Mouse (Mus musculus): Measurements from ENCODE around the gene Ackr2. TPM values are rescaled to one million over a fixed set of nuclear protein-coding genes. Genes with fewer than 3 reads are reported as not detected.
A peak's percentile ranks its signal among the peaks of the same experiment; 100 is the strongest.

The Ackr2 gene
- total RNA-seq (2021) = 1 to 10 TPM; 2.5 to 3.7 TPM

- intact Hi-C loops (cut with DNase I) = no loop called here
- no peak for DNase-seq (ENCODE audit: low spot score)
These were observed at the start of gene Ackr2 for GRCm38 (mm10) chr9:121898245-121898644. Gene Ackr2 (plus strand): TSS chr9:121898355.

- no peak for DNase-seq (ENCODE audit: low spot score)
- intact Hi-C loops (cut with DNase I) = no loop called here
These were observed 43.9 kb upstream of the Ackr2 start for GRCm38 (mm10) chr9:121854246-121854645.

- intact Hi-C loops (cut with DNase I) = no loop called here
- no peak for DNase-seq (ENCODE audit: low spot score)
These were observed 41.3 kb upstream of the Ackr2 start for GRCm38 (mm10) chr9:121856649-121857416.

DNA sequence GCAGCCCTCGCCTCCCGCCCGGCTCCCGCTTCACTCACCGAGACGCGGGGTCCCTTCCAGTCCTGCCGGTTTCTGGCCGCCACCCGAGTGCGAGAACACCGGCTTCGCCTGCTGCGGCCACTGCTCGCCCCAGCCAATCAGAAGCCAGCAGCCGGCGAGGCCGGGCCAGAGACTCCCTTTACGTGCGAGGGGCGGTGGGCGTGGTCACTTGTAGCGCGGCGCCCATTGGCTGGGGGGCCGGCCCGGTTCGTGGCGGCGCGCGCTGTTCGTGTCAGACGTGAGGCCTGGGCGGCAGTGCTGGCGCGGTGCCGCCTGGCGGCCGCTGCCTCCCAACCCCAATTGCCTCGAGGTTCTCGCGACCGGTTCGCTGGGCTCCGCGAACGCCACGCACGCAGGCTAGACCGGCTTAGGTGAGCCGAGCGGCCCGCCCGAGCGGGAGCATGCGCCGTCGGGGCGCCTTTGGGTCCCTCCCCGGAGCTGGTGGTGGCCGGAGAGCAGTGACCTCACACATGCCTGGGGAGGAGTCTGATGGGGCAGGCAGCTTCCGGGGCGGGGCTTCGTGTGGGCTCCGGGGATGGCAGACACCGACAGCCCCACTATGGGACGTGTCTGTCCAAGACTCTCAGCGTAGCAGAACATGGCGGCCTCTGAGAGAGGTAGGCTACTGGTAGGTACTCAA lies 40.5 kb upstream of the Ackr2 start:
- intact Hi-C loops (cut with DNase I) = no loop called here

DNA sequence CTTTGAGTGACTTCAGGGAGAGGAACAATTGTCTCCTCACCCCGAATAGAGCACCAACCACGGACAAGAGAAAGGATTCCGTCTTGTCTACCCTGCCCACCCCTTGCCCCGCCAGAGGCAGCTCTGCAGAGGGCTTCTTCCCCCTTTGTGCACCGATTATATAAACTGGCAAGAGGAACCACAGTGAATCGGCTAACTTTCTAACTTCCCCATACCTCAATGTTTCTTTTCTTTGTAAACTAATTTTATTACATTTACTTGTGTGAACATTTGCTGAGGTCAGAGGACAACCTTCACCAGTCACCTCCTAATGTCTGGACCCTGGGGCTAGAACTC lies 40.0 kb upstream of the Ackr2 start, which contains the start of gene Higd1a:
Gene Higd1a (minus strand): TSS at position 210 of the 336 bp plus-strand sequence.
- intact Hi-C loops (cut with DNase I) = no loop called here
- no peak for DNase-seq (ENCODE audit: low spot score)

More for the DNA sequence above, 40.5 kb upstream of the Ackr2 start:
- peak; percentile 98 for DNase-seq (ENCODE audit: low spot score)

- intact Hi-C loops (cut with DNase I) = no loop called here
- no peak for DNase-seq (ENCODE audit: low spot score)
These were observed 38.8 kb upstream of the Ackr2 start for GRCm38 (mm10) chr9:121859345-121859744.

DNA sequence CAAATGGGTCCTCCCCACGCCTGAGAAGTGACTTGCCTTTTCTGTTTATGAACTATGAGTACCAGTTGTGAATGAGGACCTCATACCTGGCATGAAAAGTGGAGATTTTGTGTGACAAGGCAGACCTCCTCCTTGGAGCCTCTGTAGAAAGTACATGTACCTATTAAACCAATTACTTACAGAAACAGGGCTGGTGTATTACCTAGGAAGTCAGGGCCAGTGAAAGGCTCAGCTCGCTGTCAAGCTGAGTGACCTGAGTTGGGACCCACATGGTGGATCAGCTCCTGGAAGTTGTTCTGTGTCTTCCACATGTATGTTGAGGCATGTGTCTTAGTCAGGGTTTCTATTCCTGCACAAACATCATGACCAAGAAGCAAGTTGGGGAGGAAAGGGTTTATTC lies 37.2 kb upstream of the Ackr2 start:
- intact Hi-C loops (cut with DNase I) = no loop called here
- DNase-seq (ENCODE audit: low spot score) = no peak

- no peak for DNase-seq (ENCODE audit: low spot score)
- intact Hi-C loops (cut with DNase I) = no loop called here
These were observed 33.3 kb upstream of the Ackr2 start for GRCm38 (mm10) chr9:121864837-121865236.

GRCm38 (mm10) chr9:121865425-121866008 lies 32.6 kb upstream of the Ackr2 start:
- no peak for DNase-seq (ENCODE audit: low spot score)
- intact Hi-C loops (cut with DNase I) = no loop called here

GRCm38 (mm10) chr9:121867632-121868031 lies 30.5 kb upstream of the Ackr2 start:
- DNase-seq (ENCODE audit: low spot score) = no peak
- intact Hi-C loops (cut with DNase I) = no loop called here

GRCm38 (mm10) chr9:121868236-121868635 lies 29.9 kb upstream of the Ackr2 start:
- no peak for DNase-seq (ENCODE audit: low spot score)
- intact Hi-C loops (cut with DNase I) = no loop called here

- intact Hi-C loops (cut with DNase I) = no loop called here
- no peak for DNase-seq (ENCODE audit: low spot score)
These were observed 28.7 kb upstream of the Ackr2 start for GRCm38 (mm10) chr9:121869432-121869831.

DNA sequence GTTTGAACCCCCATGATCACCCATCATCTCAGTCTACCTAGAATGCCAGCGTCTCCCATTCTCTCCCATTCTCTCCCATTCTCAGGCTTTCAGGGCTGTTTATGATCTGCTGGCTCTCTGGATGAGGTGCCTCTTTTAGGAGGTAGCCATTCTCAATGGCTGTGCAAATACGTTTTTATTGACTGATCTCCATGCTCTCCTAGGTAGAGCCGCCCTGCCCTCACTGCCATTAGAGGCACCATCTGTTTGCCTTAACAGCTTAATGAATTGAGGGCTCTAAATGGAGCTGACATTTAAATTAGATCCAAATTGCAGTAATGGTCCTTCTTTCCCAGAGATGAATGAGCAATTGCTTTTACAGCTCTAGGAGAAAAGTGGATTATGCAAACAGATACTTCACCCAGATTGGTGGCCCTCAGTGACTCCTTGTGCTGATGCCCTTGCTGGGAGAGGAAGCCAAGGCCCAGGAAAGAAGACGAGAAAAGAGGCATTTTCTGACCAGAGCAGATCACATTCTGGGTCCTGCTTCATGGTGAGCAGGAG lies 28.1 kb upstream of the Ackr2 start:
- no peak for DNase-seq (ENCODE audit: low spot score)
- intact Hi-C loops (cut with DNase I) = no loop called here

DNA sequence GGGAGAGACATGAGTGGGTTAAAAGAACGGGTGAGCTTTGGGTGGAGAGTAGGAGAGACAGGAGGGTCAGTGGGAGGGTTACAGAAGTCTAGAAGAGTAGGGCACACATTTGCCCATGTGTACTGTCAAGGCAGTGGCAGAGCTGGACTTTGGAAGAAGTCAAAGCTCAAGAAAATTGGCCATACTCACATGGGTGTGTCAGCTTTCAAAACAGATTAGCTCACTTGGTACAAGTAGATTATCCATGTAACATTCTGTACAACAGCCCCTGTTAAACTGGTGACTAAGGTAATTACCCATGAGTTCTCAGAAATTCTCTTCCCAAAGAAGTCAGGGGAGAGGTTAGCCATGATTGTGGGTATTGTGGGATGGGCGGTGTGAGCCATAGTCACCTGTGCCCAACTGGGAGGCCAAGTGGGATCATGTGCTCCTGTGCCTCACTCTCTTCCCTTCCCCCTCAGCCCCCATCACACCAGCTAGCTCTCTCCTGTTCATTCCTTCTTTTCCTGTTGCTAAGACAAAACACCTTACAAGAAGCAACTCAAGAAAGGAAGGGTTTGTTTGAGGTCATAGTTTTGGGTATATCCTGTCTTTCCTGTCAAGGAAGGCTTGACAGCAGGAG lies 26.0 kb upstream of the Ackr2 start:
- DNase-seq (ENCODE audit: low spot score) = no peak
- intact Hi-C loops (cut with DNase I) = no loop called here

- intact Hi-C loops (cut with DNase I) = no loop called here
- DNase-seq (ENCODE audit: low spot score) = no peak
These were observed 24.6 kb upstream of the Ackr2 start for GRCm38 (mm10) chr9:121873578-121873977.

- DNase-seq (ENCODE audit: low spot score) = no peak
- intact Hi-C loops (cut with DNase I) = loop anchor here (1.0 to 5.0 kb wide), 2 partner anchors 30 to 110 kb away; no protein-coding TSS in a partner anchor
These were observed 21.0 kb upstream of the Ackr2 start for GRCm38 (mm10) chr9:121877052-121877740.

DNA sequence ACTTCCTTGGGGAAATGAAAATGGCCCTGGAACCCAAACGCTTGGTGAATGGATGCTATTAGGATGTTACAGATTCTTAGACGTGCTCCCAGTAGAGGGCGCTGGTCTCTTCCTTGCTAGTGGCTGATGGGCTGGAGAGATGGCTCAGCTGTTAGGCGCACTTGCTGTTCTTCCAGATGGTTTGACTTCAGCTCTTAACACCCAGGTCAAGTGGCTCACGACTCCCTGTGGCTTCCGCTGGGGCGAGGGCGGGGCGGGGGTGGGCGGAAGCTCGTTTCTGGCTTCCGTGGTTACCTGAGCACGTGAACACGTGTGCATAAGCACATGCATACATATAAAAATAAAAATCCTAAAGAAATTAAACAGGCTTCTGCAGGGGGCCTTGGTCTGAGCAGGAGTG lies 17.3 kb upstream of the Ackr2 start:
- intact Hi-C loops (cut with DNase I) = no loop called here
- peak; percentile 46 for DNase-seq (ENCODE audit: low spot score)

- no peak for DNase-seq (ENCODE audit: low spot score)
- intact Hi-C loops (cut with DNase I) = no loop called here
These were observed 16.9 kb upstream of the Ackr2 start for GRCm38 (mm10) chr9:121881301-121881700.

GRCm38 (mm10) chr9:121882015-121882457 lies 16.1 kb upstream of the Ackr2 start:
- DNase-seq (ENCODE audit: low spot score) = peak; percentile 30
- intact Hi-C loops (cut with DNase I) = no loop called here

All from heart, postnatal 25 days (tissue).